ENCODE assay signal across 9 mouse cellular contexts in the genomic region with DNA sequence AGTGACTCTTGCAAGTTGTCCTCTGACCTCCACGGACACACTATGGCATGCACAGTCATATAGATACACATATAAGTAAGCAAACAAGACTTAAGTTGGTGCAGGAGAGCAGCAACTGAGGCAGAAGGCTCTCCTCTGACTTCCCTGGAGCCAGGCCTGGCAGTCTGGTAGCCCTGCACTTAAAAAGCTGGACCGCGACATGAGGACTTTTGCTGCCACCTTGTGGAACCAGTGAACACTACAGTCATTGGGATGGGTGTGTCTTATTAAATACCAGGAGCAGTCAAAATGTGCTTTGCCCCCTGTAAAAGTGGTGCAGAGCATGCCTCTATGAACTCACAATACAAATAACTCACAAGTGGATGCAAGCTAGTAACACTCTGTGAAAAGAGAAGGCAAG. TPM values are rescaled to one million over a fixed set of nuclear protein-coding genes. Genes with fewer than 3 reads are reported as not detected.
DNase-seq lines count a peak whose midpoint lies in the region; ATAC-seq and TF ChIP-seq lines count a peak whose summit lies in the region.
"Had no signal": no experiment of that assay in that cellular context is flagged by ENCODE, and none has a peak within 500 bp of the region (broad histone marks: within the 10 kb centered on the region; RNA-seq: fewer than 3 reads in every experiment).

No protein-coding gene starts in this region.

- no peak overlapping the region for H3K9ac ChIP-seq in forebrain, embryonic 11.5 days (ENCODE audit: low read length)
- H3K9ac ChIP-seq in lung, embryonic 16.5 days (ENCODE audit: low read length): no peak overlapping the region
- H3K9ac ChIP-seq: heart, embryonic 15.5 days had no signal

- WGBS in forebrain, embryonic 11.5 days: 3% methylated on average over 3 of the region's 3 CpGs
- 0% methylated on average over 3 of the region's 3 CpGs for WGBS in lung, embryonic 16.5 days
- 20% methylated on average over 3 of the region's 3 CpGs for WGBS in thymus, adult 2 months

- no peak overlapping the region for H3K4me3 ChIP-seq in forebrain, embryonic 11.5 days (ENCODE audit: low read depth, low read length)
- no peak overlapping the region for H3K4me3 ChIP-seq in lung, embryonic 16.5 days (ENCODE audit: low read length)
- H3K4me3 ChIP-seq in thymus, adult 2 months (ENCODE audit: control insufficient read depth, insufficient read depth, low read length): no peak overlapping the region
- H3K4me3 ChIP-seq: heart, embryonic 15.5 days had no signal

- no peaks in the 10 kb centered on the region for H3K27me3 ChIP-seq in forebrain, embryonic 11.5 days (ENCODE audit: control insufficient read depth, insufficient read depth, low read length)
- no peaks in the 10 kb centered on the region for H3K27me3 ChIP-seq in lung, embryonic 16.5 days (ENCODE audit: control insufficient read depth, insufficient read depth, low read depth, low read length)
- no peaks in the 10 kb centered on the region for H3K27me3 ChIP-seq in thymus, adult 2 months (ENCODE audit: control insufficient read depth, insufficient read depth, low read length)
- H3K27me3 ChIP-seq: heart, embryonic 15.5 days had no signal

- no peak overlapping the region for H3K27ac ChIP-seq in forebrain, embryonic 11.5 days (ENCODE audit: low read depth, low read length)
- H3K27ac ChIP-seq in lung, embryonic 16.5 days (ENCODE audit: low read length): no peak overlapping the region
- H3K27ac ChIP-seq in thymus, adult 2 months (ENCODE audit: control insufficient read depth, insufficient read depth, low read length): no peak overlapping the region
- H3K27ac ChIP-seq: heart, embryonic 15.5 days had no signal

- H3K4me1 ChIP-seq in forebrain, embryonic 11.5 days (replicated peaks; ENCODE audit: control insufficient read depth, insufficient read depth, low read length): peaks cover 13% of the 10 kb centered on the region
- H3K4me1 ChIP-seq in lung, embryonic 16.5 days (replicated peaks; ENCODE audit: control insufficient read depth, insufficient read depth, low read length): peaks cover 12% of the 10 kb centered on the region
- peaks cover 9% of the 10 kb centered on the region for H3K4me1 ChIP-seq in thymus, adult 2 months (replicated peaks; ENCODE audit: control insufficient read depth, insufficient read depth, low read length)

- peak; percentile 66 for ATAC-seq in forebrain, embryonic 11.5 days (replicated peaks; ENCODE audit: low FRiP score)
- ATAC-seq in lung, embryonic 16.5 days (ENCODE audit: low read depth): peak; percentile 58

- H3K36me3 ChIP-seq in forebrain, embryonic 11.5 days (ENCODE audit: control insufficient read depth, insufficient read depth, low read length): peaks cover 4% of the 10 kb centered on the region; the same call in 1 of the 2 replicates
- H3K36me3 ChIP-seq in lung, embryonic 16.5 days (ENCODE audit: control insufficient read depth, insufficient read depth, low read length): no peaks in the 10 kb centered on the region
- H3K36me3 ChIP-seq in thymus, adult 2 months (ENCODE audit: control insufficient read depth, insufficient read depth, low read length): no peaks in the 10 kb centered on the region
- H3K36me3 ChIP-seq: heart, embryonic 15.5 days had no signal

- DNase-seq in ES-CJ7 (ENCODE audit: low read depth, low spot score): peak; percentile 93
- DNase-seq in c-Kit-negative CD71-positive TER-119-positive erythroid progenitor cells, embryonic 14.5 days (ENCODE audit: low read depth, low spot score): peak; percentile 78
- DNase-seq in forebrain, embryonic 11.5 days (ENCODE audit: low spot score): peak; percentile 90
- DNase-seq in heart, postnatal 4 days: peak; percentile 89
- DNase-seq in layer of hippocampus, adult 9-10 months (ENCODE audit: low spot score): peak; percentile 92
- DNase-seq in ovary, postnatal 10 days (ENCODE audit: low spot score): peak; percentile 71
- peak; percentile 72 for DNase-seq in thymus, adult 2 months

- TF ChIP-seq POLR2A in thymus, adult 2 months (IDR thresholded peaks at IDR 0.05; ENCODE audit: control insufficient read depth, extremely low read depth, insufficient read depth, low read length, poor library complexity): no peak

- TF ChIP-seq CTCF in thymus, adult 2 months (IDR thresholded peaks at IDR 0.05; ENCODE audit: borderline replicate concordance, control insufficient read depth, extremely low read depth, insufficient read depth, low read length, poor library complexity): peak; percentile 52; the same call in 1 of the 2 replicates

- no peaks in the 10 kb centered on the region for H3K9me3 ChIP-seq in forebrain, embryonic 11.5 days (ENCODE audit: control insufficient read depth, low read length)
- H3K9me3 ChIP-seq in lung, embryonic 16.5 days (ENCODE audit: control insufficient read depth, low read length): no peaks in the 10 kb centered on the region
- H3K9me3 ChIP-seq: heart, embryonic 15.5 days had no signal

- H3K4me2 ChIP-seq in forebrain, embryonic 11.5 days (ENCODE audit: low read depth, low read length, severe bottlenecking): no peak overlapping the region
- H3K4me2 ChIP-seq in lung, embryonic 16.5 days (ENCODE audit: low read depth, low read length): no peak overlapping the region
- H3K4me2 ChIP-seq: heart, embryonic 15.5 days had no signal

RNA-seq across cellular contexts. Expression of a gene that starts 6.6 kb away (rescaled TPM):
- 5.4 and 6.6 TPM in 2 replicates for polyA plus RNA-seq in forebrain, embryonic 11.5 days (2014; fragmentation: Nextera tagmentation; extraction: Ambion mirVana)
- 1 to 10 TPM; 3.7 to 3.8 TPM for total RNA-seq in heart, postnatal 4 days (2021)
- 5.7 TPM in 2 replicates for polyA plus RNA-seq in lung, embryonic 16.5 days (2015; fragmentation: Nextera tagmentation; extraction: Ambion mirVana)
- 9.3 and 17.1 TPM in 2 replicates for polyA plus RNA-seq in thymus, adult 2 months (2012; rRNA removed)

RNA-seq across cellular contexts. Expression of a gene that starts 47.6 kb away (rescaled TPM):
- 81.2 and 83.8 TPM in 2 replicates for polyA plus RNA-seq in forebrain, embryonic 11.5 days (2014; fragmentation: Nextera tagmentation; extraction: Ambion mirVana)
- under 1 TPM; 0.43 to 0.52 TPM for total RNA-seq in heart, postnatal 4 days (2021)
- 0.85 and 1.3 TPM in 2 replicates for polyA plus RNA-seq in lung, embryonic 16.5 days (2015; fragmentation: Nextera tagmentation; extraction: Ambion mirVana)
- 0.07 and 0.13 TPM in 2 replicates for polyA plus RNA-seq in thymus, adult 2 months (2012; rRNA removed)

Comparison
In these comparisons a context has a peak if more than half of its experiments do, and no peak if none do; other contexts are left out.
1. RNA of a gene that starts 47.6 kb away (polyA plus RNA-seq): 81.2 to 83.8 TPM in forebrain, embryonic 11.5 days; 0.85 to 1.3 TPM in lung, embryonic 16.5 days and 0.07 to 0.13 TPM in thymus, adult 2 months; every median in the first group is over 10 times any median in the second.
2. Peak in every context shown above with its lines, with median percentiles within 50 percentile points of each other: DNase-seq.